Mouse (Mus musculus) embryonic fibroblast, embryonic 13.5 days (primary cell): ENCODE results near the gene Kansl1. TPM values are rescaled to one million over a fixed set of nuclear protein-coding genes. Genes with fewer than 3 reads are reported as not detected.

Source experiments
- H3K27ac ChIP-seq: 2 replicates; pipeline ENCODE4 v1.5.1; 2012; ENCODE audit warnings: low read length, control low read depth, inconsistent platforms; ENCODE audit not compliant: insufficient read depth
- H3K4me1 ChIP-seq: 2 replicates; pipeline ENCODE4 v1.6.1; 2011; ENCODE audit warnings: low read length; ENCODE audit not compliant: control insufficient read depth, insufficient read depth
- H3K4me3 ChIP-seq: 2 replicates; pipeline ENCODE4 v1.5.1; 2011; ENCODE audit warnings: mild to moderate bottlenecking, control low read depth, low read length; ENCODE audit not compliant: insufficient read depth
- CTCF ChIP-seq: IDR thresholded peaks from 2 replicates; pipeline ENCODE4 v1.5.1; 2011; ENCODE audit warnings: mild to moderate bottlenecking, control low read depth, low read length, moderate library complexity, borderline replicate concordance; ENCODE audit not compliant: insufficient read depth
- POLR2A ChIP-seq: IDR thresholded peaks from 2 replicates; pipeline ENCODE4 v1.6.1; 2011; ENCODE audit warnings: low read depth, mild to moderate bottlenecking, control low read depth, low read length, moderate library complexity
- polyA plus RNA-seq: library from polyadenylated mRNA; stranded (reverse); fragments of >200 nt; gene quantifications from 2 replicates; pipeline ENCODE4 v1.2.4, GENCODE M21; 2011; ENCODE audit warnings: low read depth; ENCODE audit not compliant: missing spikeins, insufficient read length

The Kansl1 gene
- polyA plus RNA-seq, 1 experiment, result 66.2 TPM

DNA sequence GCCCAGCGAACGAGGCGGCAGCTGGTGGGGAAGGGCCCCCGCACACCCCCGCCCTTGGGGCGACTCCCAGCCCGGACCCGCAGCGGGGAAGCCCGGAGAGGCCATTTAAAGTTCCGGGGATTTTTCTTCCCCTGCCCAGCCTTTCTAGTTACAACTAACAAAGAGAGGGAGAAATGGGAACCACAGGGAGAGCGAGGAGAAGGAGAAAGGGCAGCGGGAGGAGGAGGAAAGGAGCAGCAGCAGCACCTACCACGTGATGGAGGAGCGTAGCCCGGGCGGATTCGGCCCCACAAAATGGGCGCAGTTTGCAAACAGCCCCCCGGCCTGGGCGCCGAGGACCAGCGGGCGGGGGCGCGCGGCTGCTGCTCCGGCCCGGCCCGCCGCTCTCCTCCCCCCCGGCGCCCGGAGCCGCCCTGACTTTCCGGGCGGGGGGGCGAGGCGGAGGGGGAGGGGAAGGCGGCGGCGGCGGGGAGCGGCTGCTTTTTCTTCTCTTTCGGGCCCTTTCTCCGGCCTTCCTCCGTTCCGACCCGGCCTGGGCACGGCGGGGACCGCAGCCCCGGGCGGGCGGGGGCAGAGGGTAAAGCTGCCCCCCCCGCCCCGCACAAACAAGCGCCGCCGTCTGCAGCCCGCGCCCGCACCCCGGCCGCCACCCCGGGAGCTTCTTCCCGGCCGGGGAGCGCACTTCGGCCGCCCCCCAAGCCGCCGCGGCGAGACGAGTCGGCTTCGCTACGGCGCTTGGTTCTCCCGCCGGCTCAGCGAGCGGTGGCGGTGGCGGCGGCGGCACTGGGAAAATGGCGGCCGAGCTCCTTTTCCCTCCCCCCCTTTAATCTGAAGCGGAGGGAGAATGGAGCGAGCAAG lies 27.0 kb downstream of the Kansl1 start:
- TF ChIP-seq CTCF (no peak), POLR2A (peak; percentile 68)
- H3K4me3 ChIP-seq, result peak overlapping the region; percentile 91
- peak overlapping the region; percentile 96 for H3K27ac ChIP-seq
- H3K4me1 ChIP-seq, result 0 out of 2 replicates have a peak, but pooled peaks cover 3% of the 10 kb centered on the region

DNA sequence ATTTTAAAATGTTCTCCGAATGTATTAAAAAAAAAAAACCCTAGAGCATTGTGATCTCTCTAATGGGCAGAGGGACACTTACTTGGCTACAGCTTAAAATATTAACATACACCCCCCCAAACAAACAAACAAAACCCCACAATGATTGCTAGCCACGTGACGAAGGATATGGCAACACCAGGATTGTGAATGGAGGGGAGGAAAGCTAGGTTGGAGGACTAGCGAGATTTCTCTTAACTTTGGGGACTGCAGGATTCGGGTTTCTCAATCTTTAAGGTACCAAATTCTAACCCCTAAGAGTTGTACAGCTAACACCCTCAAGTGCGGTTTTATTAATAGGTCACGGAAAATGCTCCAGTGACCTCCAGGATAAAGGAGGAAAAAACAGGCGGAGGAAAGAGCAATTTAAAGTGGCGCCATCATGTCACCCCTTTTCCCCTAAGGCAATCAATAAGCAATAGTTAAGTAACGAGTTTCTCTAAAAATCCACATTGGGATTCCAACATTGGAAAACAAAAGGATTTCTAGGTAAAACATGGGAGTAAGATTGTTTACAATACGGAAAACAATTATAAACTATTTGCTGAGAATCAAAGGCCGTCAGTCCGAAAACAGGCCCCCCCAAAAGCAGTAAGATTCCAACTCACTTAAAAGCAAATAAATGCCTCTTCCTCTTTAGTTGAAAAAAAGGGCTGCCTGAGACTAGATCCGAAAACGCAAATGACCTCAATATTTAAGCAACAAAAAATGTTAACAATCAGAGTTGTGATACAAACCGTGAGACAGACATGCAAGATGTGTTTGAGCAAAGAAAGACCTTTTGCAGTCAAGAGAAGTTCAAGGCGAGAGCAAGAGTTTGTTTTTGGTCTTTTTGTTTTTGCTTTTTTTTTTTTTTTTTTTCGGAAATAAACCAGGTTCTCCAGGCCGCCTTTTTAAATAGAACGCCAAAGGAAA lies 27.9 kb downstream of the Kansl1 start:
- H3K27ac ChIP-seq, result peak overlapping the region; percentile 96
- H3K4me3 ChIP-seq, result peak overlapping the region; percentile 91
- TF ChIP-seq POLR2A (no peak), CTCF (no peak)
- H3K4me1 ChIP-seq, result peaks cover 3% of the 10 kb centered on the region; the same call in 1 of the 2 replicates

DNA sequence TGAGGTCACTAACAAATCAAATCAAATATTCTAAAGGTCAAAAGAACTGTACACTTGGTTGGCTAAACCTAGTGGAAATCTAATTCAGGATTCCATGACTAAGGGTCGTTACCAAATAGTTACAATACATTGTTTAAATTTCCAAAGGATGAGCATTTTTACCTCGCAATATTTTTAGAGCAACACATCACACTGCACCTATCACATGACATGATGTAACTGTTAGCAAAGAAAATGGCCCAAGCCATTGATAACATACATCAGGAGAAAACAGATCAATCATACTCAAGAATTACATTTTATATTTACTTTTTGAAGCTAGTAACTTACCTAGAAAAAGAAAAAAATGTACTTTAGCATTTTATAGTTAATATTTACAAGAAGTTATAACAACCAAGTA lies 29.0 kb downstream of the Kansl1 start:
- peaks cover 3% of the 10 kb centered on the region; the same call in 1 of the 2 replicates for H3K4me1 ChIP-seq
- no peak for TF ChIP-seq CTCF
- TF ChIP-seq POLR2A, result no peak
- no peak overlapping the region for H3K4me3 ChIP-seq
- no peak overlapping the region for H3K27ac ChIP-seq

GRCm38 (mm10) chr11:104438450-104438849 lies 30.2 kb downstream of the Kansl1 start:
- H3K4me3 ChIP-seq, result no peak overlapping the region
- no peak overlapping the region for H3K27ac ChIP-seq
- H3K4me1 ChIP-seq, result peaks cover 6% of the 10 kb centered on the region; the same call in 1 of the 2 replicates
- TF ChIP-seq POLR2A (no peak), CTCF (no peak)

DNA sequence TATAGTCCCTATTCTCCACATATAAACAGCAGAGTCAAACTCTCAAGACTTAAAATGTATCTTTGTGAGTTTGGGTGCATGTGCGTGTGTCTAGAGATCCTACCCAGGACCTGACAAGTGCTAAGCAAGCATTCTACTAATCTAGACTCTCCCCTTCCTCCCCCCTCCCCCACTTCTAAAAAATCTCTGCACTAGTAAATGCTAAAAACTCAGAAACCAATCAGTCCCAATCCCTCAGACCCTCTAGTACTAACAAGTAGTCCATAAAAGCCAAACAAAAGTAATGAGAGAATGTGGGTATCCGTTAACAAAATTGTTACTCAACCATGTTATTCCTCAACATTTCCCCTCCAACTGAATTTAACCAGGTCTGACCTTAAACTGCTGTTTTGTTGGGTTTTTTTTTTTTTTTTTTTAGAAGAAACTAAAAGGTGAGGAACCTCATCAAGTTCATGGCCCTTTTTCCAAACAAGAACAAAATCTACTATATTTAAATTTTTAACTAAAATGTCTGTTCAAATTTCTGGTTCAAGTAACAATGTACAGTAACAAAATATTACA lies 32.2 kb downstream of the Kansl1 start:
- peaks cover 6% of the 10 kb centered on the region; the same call in 1 of the 2 replicates for H3K4me1 ChIP-seq
- H3K4me3 ChIP-seq, result no peak overlapping the region
- no peak overlapping the region for H3K27ac ChIP-seq
- TF ChIP-seq POLR2A, result no peak
- no peak for TF ChIP-seq CTCF

DNA sequence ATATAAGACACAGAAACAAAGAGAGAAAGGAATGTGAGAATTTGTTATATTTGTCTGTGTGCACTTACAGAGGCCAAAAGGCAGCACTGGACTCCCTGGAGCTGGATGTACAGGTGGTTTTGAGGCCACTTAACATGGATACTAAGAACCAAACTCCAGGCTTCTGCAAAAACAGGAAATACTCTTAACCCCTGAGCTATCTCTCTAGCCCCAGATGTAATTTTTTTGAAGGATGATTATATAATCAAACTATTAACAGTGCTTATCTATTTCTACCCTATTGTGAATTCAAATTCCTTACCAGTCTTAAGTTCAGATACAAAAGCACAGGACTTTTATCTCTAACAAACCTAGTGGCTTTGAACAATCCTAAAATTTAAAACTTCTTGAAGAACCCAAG lies 32.9 kb downstream of the Kansl1 start:
- TF ChIP-seq CTCF, result no peak
- Histone ChIP-seq H3K27ac (no peak overlapping the region), H3K4me3 (no peak overlapping the region), H3K4me1 (peaks cover 6% of the 10 kb centered on the region; the same call in 1 of the 2 replicates)

GRCm38 (mm10) chr11:104435141-104435540 lies 33.5 kb downstream of the Kansl1 start:
- Histone ChIP-seq H3K4me3 (no peak overlapping the region), H3K4me1 (peaks cover 6% of the 10 kb centered on the region; the same call in 1 of the 2 replicates), H3K27ac (no peak overlapping the region; the same call in 1 of the 2 replicates)
- TF ChIP-seq POLR2A (no peak), CTCF (no peak)

- no peak for TF ChIP-seq CTCF
- no peak for TF ChIP-seq POLR2A
- H3K4me3 ChIP-seq, result no peak overlapping the region
- H3K4me1 ChIP-seq, result peaks cover 5% of the 10 kb centered on the region; the same call in 1 of the 2 replicates
- H3K27ac ChIP-seq, result no peak overlapping the region
Measured at GRCm38 (mm10) chr11:104432251-104432650, 36.4 kb downstream of the Kansl1 start.

DNA sequence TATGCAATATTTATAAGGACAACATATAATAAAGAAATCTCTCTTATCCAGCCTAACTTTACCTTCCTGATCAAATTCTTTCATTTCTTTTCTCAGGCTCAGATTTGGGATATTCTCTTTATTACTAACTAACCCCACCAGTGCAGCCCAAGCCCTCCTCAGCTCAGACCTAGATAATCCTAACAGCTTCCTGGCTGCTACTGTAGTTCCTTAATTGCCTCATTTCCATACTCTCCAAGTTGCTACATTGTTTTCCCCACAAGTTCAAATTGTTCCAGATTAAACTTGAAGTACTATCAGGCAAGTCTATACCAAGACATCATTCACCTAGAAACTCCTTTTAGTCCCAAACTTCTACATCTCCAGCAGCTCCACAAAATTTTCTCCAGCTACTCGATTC lies 36.9 kb downstream of the Kansl1 start:
- H3K27ac ChIP-seq, result no peak overlapping the region
- no peak for TF ChIP-seq POLR2A
- TF ChIP-seq CTCF, result no peak
- H3K4me1 ChIP-seq, result peaks cover 3% of the 10 kb centered on the region; the same call in 1 of the 2 replicates
- no peak overlapping the region for H3K4me3 ChIP-seq
